Mouse (Mus musculus): ENCODE results near the gene Inpp4a. TPM values are rescaled to one million over a fixed set of nuclear protein-coding genes. Genes with fewer than 3 reads are reported as not detected.
A peak's percentile ranks its signal among the peaks of the same experiment; 100 is the strongest.

The Inpp4a gene
- 35.1 and 40.2 TPM in 2 replicates for polyA plus RNA-seq (2015; fragmentation: Nextera tagmentation; extraction: Ambion mirVana)

GRCm38 (mm10) chr1:37299540-37300491 is at the start of gene Inpp4a:
Gene Inpp4a (plus strand): TSS chr1:37299865.
- no peaks in the 10 kb centered on the region for H3K36me3 ChIP-seq (ENCODE audit: poor library complexity, severe bottlenecking)
- H3K4me1 ChIP-seq, result peaks cover 18% of the 10 kb centered on the region
- H3K9me3 ChIP-seq (replicated peaks), result no peaks in the 10 kb centered on the region
- peak within 1 kb of the TSS; percentile 52; the same call in 1 of the 2 replicates for H3K27ac ChIP-seq
- WGBS, result 1% methylated on average over 71 of the region's 77 CpGs
- peak within 1 kb of the TSS; percentile 86 for H3K9ac ChIP-seq
- H3K4me3 ChIP-seq, result peak within 1 kb of the TSS; percentile 92
- peak; percentile 94 for ATAC-seq
- no peaks in the 10 kb centered on the region for H3K27me3 ChIP-seq
- peak within 1 kb of the TSS; percentile 72 for H3K4me2 ChIP-seq

DNA sequence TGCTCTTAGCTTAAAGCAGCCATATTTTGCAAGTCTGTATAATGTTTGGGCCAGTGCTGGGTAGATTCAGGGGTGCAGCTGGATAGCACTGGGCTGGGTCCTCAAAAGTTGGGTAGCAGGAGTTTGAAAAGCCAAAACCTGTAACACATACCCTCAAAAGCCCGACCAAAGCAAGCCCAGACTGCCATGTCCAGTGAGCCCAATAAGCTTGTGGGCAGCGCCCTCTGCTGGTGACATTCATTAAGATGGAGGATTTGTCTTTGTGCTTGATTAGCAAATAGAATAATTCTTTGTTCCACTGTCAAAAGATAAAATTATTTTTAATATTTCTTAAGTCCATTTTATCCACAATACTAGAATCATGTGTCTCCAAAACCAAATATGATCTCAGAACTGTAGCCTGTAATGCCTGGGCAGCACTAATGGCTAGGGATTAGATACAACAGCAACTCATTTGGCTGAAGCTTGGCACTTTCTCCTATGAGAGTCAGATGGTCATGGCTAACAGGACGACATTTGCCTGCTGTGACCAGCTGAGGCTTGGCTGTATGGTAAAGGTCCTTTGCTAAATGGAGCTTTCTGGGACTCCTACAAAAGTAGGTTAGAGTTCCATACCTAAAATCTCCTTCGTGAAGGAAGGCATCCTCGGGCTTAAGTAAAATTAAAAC is 48.9 kb upstream of the Inpp4a start:
- Histone ChIP-seq H3K27ac (no peak overlapping the region), H3K9me3 (replicated peaks) (peaks cover 6% of the 10 kb centered on the region; the same call in 1 of the 2 replicates), H3K4me3 (no peak overlapping the region), H3K27me3 (no peaks in the 10 kb centered on the region), H3K4me1 (peaks cover 4% of the 10 kb centered on the region; the same call in 1 of the 2 replicates), H3K9ac (no peak overlapping the region), H3K36me3 (ENCODE audit: poor library complexity, severe bottlenecking) (no peaks in the 10 kb centered on the region), H3K4me2 (no peak overlapping the region)
- WGBS, result 38% methylated on average over 5 of the region's 5 CpGs
- ATAC-seq, result peak; percentile 68

- H3K4me3 ChIP-seq, result no peak overlapping the region
Observed at GRCm38 (mm10) chr1:37258443-37258842, 41.2 kb upstream of the Inpp4a start.

GRCm38 (mm10) chr1:37272464-37272863 is 27.2 kb upstream of the Inpp4a start:
- WGBS, result 7% methylated on average over 7 of the region's 7 CpGs
- no peak overlapping the region for H3K9ac ChIP-seq
- H3K4me1 ChIP-seq, result no peaks in the 10 kb centered on the region
- no peak overlapping the region for H3K4me3 ChIP-seq
- H3K9me3 ChIP-seq (replicated peaks), result no peaks in the 10 kb centered on the region
- H3K27me3 ChIP-seq, result 0 out of 2 replicates have a peak, but pooled peaks cover 5% of the 10 kb centered on the region
- no peak overlapping the region for H3K27ac ChIP-seq
- peak; percentile 53; the same call in 1 of the 2 replicates for ATAC-seq
- no peak overlapping the region for H3K4me2 ChIP-seq
- H3K36me3 ChIP-seq (ENCODE audit: poor library complexity, severe bottlenecking), result no peaks in the 10 kb centered on the region

More at GRCm38 (mm10) chr1:37258443-37258842, 41.2 kb upstream of the Inpp4a start:
- WGBS, result 92% methylated on average over 2 of the region's 2 CpGs
- H3K9me3 ChIP-seq (replicated peaks), result no peaks in the 10 kb centered on the region
- no peak for ATAC-seq
- H3K27ac ChIP-seq, result no peak overlapping the region
- no peaks in the 10 kb centered on the region for H3K36me3 ChIP-seq (ENCODE audit: poor library complexity, severe bottlenecking)
- H3K27me3 ChIP-seq, result no peaks in the 10 kb centered on the region
- H3K4me2 ChIP-seq, result no peak overlapping the region
- no peak overlapping the region for H3K9ac ChIP-seq
- no peaks in the 10 kb centered on the region for H3K4me1 ChIP-seq

DNA sequence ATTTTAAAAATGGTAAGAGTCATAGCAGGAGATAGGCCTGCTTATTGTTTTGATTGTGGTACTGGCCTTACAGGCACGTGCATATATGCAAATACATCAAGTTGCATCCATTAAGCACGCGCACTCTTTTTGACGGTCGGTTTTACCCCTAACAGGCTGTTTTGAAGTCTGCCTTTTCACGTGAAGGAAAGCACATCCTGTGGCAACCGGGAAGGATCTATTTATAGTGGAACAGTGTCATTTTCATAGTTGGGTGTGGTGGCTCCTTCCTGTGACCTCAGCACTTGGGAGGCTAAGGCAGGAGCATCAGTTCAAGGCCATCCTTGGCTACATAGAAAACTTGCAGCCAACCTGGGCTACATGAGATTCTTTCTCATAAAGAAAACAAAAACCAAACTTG is 13.1 kb upstream of the Inpp4a start:
- no peaks in the 10 kb centered on the region for H3K4me1 ChIP-seq
- no peaks in the 10 kb centered on the region for H3K27me3 ChIP-seq
- no peaks in the 10 kb centered on the region for H3K36me3 ChIP-seq (ENCODE audit: poor library complexity, severe bottlenecking)
- H3K4me2 ChIP-seq, result no peak overlapping the region
- H3K9me3 ChIP-seq (replicated peaks), result no peaks in the 10 kb centered on the region
- no peak for ATAC-seq
- 72% methylated on average over 7 of the region's 7 CpGs for WGBS
- H3K4me3 ChIP-seq, result no peak overlapping the region
- H3K9ac ChIP-seq, result no peak overlapping the region
- H3K27ac ChIP-seq, result no peak overlapping the region

GRCm38 (mm10) chr1:37287748-37288147 is 11.9 kb upstream of the Inpp4a start:
- no peak overlapping the region for H3K4me2 ChIP-seq

DNA sequence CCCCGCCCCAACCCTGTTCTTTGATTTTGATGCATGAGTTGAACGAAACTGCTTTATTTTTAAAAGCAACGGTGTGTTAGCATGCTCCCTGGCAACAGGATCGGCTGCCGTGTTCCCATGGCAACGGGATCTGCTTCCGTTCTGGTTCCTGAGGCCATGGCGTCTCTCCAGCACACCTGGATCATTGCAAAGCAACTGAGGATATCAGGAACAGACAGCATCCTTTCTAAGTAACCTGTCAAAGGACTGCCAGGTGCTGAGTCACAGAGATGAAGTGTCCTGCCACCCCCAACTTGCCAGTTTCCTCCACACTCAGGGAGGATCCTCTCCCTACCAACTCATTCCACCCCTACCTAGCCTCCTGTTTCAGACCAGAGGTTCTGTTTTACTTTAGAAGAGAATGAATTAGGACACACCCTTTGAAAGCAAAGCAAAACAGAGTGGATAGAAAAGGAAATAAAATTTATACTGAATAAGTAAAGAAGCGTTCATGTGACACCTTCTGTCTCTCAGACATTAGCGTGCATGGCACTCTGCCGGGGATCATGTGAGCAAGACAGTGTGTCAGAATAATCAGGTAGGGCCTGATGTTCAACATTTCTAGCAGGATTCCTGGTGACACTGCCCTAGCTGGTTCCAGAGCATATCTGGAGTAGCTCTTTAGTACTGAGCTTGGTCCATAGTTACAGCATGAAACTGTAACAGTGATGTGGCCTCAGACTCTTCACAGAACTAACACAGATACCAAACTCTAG is 11.3 kb upstream of the Inpp4a start:
- Histone ChIP-seq H3K4me1 (no peaks in the 10 kb centered on the region), H3K9ac (no peak overlapping the region), H3K27ac (no peak overlapping the region), H3K9me3 (replicated peaks) (no peaks in the 10 kb centered on the region), H3K4me2 (no peak overlapping the region), H3K4me3 (no peak overlapping the region), H3K36me3 (ENCODE audit: poor library complexity, severe bottlenecking) (no peaks in the 10 kb centered on the region), H3K27me3 (no peaks in the 10 kb centered on the region)
- 63% methylated on average over 11 of the region's 11 CpGs for WGBS
- ATAC-seq, result no peak

More at GRCm38 (mm10) chr1:37287748-37288147, 11.9 kb upstream of the Inpp4a start:
- H3K36me3 ChIP-seq (ENCODE audit: poor library complexity, severe bottlenecking), result no peaks in the 10 kb centered on the region
- H3K4me1 ChIP-seq, result no peaks in the 10 kb centered on the region
- H3K9ac ChIP-seq, result no peak overlapping the region
- no peak overlapping the region for H3K27ac ChIP-seq
- no peaks in the 10 kb centered on the region for H3K9me3 ChIP-seq (replicated peaks)
- no peak overlapping the region for H3K4me3 ChIP-seq
- H3K27me3 ChIP-seq, result no peaks in the 10 kb centered on the region
- WGBS, result 92% methylated on average over 1 of the region's 1 CpGs
- no peak for ATAC-seq

DNA sequence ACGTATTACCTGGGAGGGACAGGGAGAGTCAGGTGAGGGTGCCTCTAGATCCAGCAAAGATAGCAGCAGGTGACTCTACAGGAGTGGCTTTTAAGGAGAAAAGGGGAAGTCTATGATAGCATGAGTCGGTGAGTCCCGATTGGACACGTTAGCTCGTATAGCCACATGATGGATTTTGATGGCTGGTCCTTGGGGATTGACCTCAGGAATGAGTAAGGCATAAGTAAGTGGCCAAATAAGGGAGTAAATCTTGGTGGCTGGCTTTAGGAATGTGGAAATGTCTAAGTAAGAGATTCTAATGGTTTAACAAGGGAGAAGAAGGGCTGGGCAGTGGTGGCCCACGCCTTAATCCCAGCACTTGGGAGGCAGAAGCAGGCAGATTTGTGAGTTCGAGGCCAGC is 10.7 kb upstream of the Inpp4a start:
- no peaks in the 10 kb centered on the region for H3K9me3 ChIP-seq (replicated peaks)
- no peak overlapping the region for H3K9ac ChIP-seq
- H3K36me3 ChIP-seq (ENCODE audit: poor library complexity, severe bottlenecking), result no peaks in the 10 kb centered on the region
- H3K4me2 ChIP-seq, result no peak overlapping the region
- 84% methylated on average over 7 of the region's 7 CpGs for WGBS
- H3K27ac ChIP-seq, result no peak overlapping the region
- no peak for ATAC-seq
- no peaks in the 10 kb centered on the region for H3K27me3 ChIP-seq
- no peaks in the 10 kb centered on the region for H3K4me1 ChIP-seq
- no peak overlapping the region for H3K4me3 ChIP-seq

DNA sequence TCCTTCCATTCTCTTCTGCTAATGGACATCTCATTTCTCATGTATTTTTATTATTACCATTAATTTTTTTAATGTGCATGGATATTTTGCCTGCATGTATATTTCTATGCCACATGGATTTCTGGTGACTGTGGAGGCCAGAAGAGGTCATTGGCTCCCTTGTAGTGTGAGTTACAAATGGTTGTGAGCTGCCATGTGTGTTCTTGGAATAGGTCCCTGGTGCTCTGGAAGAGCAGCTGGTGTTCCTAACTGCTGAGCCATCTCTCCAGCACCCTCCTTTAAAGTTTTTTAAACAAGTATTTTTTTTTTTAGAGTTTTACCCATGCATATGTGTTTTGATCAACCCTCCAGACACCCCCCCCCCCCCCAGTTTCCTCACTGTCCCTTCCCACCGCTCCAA is 3.3 kb upstream of the Inpp4a start:
- no peak for ATAC-seq
- WGBS, result 44% methylated on average over 1 of the region's 1 CpGs
- no peak overlapping the region for H3K9ac ChIP-seq
- H3K4me1 ChIP-seq, result peaks cover 11% of the 10 kb centered on the region
- no peak overlapping the region for H3K4me2 ChIP-seq
- no peaks in the 10 kb centered on the region for H3K36me3 ChIP-seq (ENCODE audit: poor library complexity, severe bottlenecking)
- H3K27ac ChIP-seq, result no peak overlapping the region
- H3K9me3 ChIP-seq (replicated peaks), result no peaks in the 10 kb centered on the region
- H3K4me3 ChIP-seq, result no peak overlapping the region
- no peaks in the 10 kb centered on the region for H3K27me3 ChIP-seq

- Histone ChIP-seq H3K36me3 (ENCODE audit: poor library complexity, severe bottlenecking) (no peaks in the 10 kb centered on the region), H3K9ac (no peak overlapping the region), H3K9me3 (replicated peaks) (no peaks in the 10 kb centered on the region), H3K4me1 (peaks cover 18% of the 10 kb centered on the region), H3K4me3 (no peak overlapping the region), H3K4me2 (no peak overlapping the region), H3K27ac (no peak overlapping the region), H3K27me3 (no peaks in the 10 kb centered on the region)
- 88% methylated on average over 2 of the region's 2 CpGs for WGBS
- ATAC-seq, result no peak
Observed at GRCm38 (mm10) chr1:37298904-37299303, 761 bp upstream of the Inpp4a start.

DNA sequence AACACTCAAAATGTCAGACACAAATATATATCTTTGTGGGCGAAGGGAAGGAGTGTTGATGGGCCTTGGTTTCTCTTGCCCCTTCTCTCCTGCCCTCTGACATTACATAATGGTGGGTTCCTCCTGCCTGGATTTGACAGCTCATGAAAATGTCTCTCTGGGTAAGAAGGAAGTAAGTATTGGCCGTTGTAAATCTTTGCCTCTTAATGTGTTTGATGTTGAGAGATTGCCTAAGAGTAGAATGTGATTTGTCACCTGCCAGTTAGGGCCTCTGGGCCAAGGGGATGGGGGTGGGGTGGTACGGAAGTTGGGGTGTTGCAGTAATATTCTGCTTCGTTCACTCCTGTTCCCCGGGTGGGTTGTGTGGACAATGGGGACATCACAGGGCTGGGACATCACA is 985 bp downstream of the Inpp4a start:
- peak overlapping the region; percentile 72 for H3K4me2 ChIP-seq
- H3K27me3 ChIP-seq, result no peaks in the 10 kb centered on the region
- peak overlapping the region; percentile 86 for H3K9ac ChIP-seq
- peak overlapping the region; percentile 92 for H3K4me3 ChIP-seq
- no peaks in the 10 kb centered on the region for H3K36me3 ChIP-seq (ENCODE audit: poor library complexity, severe bottlenecking)
- 73% methylated on average over 5 of the region's 5 CpGs for WGBS
- no peak overlapping the region for H3K27ac ChIP-seq
- H3K4me1 ChIP-seq, result peaks cover 18% of the 10 kb centered on the region
- ATAC-seq, result no peak
- no peaks in the 10 kb centered on the region for H3K9me3 ChIP-seq (replicated peaks)

Measured in forebrain, embryonic 13.5 days (tissue).